Mouse (Mus musculus) stomach, embryonic 16.5 days (tissue): ENCODE measurements around the gene Sept9. TPM values are rescaled to one million over a fixed set of nuclear protein-coding genes. Genes with fewer than 3 reads are reported as not detected.

Experiments used
- ATAC-seq: fragments of 200-750 bp; cut with Nextera tagmentation; 2 replicates; pipeline ENCODE4 v1.8.0; 2017; ENCODE audit warnings: moderate number of reproducible peaks, moderate TSS enrichment; ENCODE audit not compliant: insufficient read depth, low FRiP score
- H3K27ac ChIP-seq: fragments of 300-500 bp; sonication (generic); 2 replicates; pipeline ENCODE4 v1.5.1; 2014; ENCODE audit warnings: low read length
- H3K27me3 ChIP-seq: fragments of 300-500 bp; sonication (generic); 2 replicates; pipeline ENCODE4 v1.6.1; 2014; ENCODE audit warnings: low read length, control low read depth, mixed read lengths; ENCODE audit not compliant: control insufficient read depth, insufficient read depth
- H3K36me3 ChIP-seq: fragments of 300-500 bp; sonication (generic); 2 replicates; pipeline ENCODE4 v1.6.1; 2014; ENCODE audit warnings: low read length; ENCODE audit not compliant: control insufficient read depth, insufficient read depth
- H3K4me1 ChIP-seq: fragments of 300-500 bp; sonication (generic); 2 replicates; pipeline ENCODE4 v1.6.1; 2014; ENCODE audit warnings: low read length, control low read depth, mixed read lengths; ENCODE audit not compliant: control insufficient read depth, insufficient read depth
- H3K4me2 ChIP-seq: fragments of 300-500 bp; sonication (generic); 2 replicates; pipeline ENCODE4 v1.6.1; 2014; ENCODE audit warnings: low read depth, low read length, mixed read lengths
- H3K4me3 ChIP-seq: fragments of 300-500 bp; sonication (generic); replicated peaks from 2 replicates; pipeline ENCODE4 v1.5.1; 2014; ENCODE audit warnings: mild to moderate bottlenecking, low read length
- H3K9ac ChIP-seq: fragments of 300-500 bp; sonication (generic); 2 replicates; pipeline ENCODE4 v1.6.1; 2014; ENCODE audit warnings: low read length
- H3K9me3 ChIP-seq: fragments of 300-500 bp; sonication (generic); replicated peaks from 2 replicates; pipeline ENCODE4 v1.6.1; 2016; ENCODE audit warnings: low read length, control low read depth; ENCODE audit not compliant: control insufficient read depth
- WGBS: fragments of 180-500 bp; shearing (Covaris S2); extraction: QIAGEN DNeasy Blood & Tissue Kit; methylation state at CpG from one replicate; pipeline ENCODE4 v1.1.7; 2014; 5-methylcytosine and 5-hydroxymethylcytosine counted together
- polyA plus RNA-seq: library from polyadenylated mRNA; unstranded; fragments of >200 nt; fragmentation: Nextera tagmentation; extraction: Ambion mirVana; gene quantifications from 2 replicates; pipeline ENCODE4 v1.2.1, GENCODE M21; 2015

Sept9 gene
- polyA plus RNA-seq, 1 experiment from 2014 or later: 105 TPM

- Histone ChIP-seq H3K27me3 (no peaks in the 10 kb centered on the region), H3K9me3 (no peaks in the 10 kb centered on the region), H3K27ac (no peak overlapping the region), H3K4me3 (no peak overlapping the region), H3K36me3 (peaks cover 10% of the 10 kb centered on the region; the same call in 1 of the 2 replicates), H3K9ac (no peak overlapping the region), H3K4me2 (no peak overlapping the region), H3K4me1 (peaks cover 31% of the 10 kb centered on the region)
- peak; percentile 56; the same call in 1 of the 2 replicates for ATAC-seq
- WGBS: 77% methylated on average over 3 of the region's 3 CpGs
Observed at GRCm38 (mm10) chr11:117287792-117288191, 88.3 kb downstream of the Sept9 start.

- 73% methylated on average over 8 of the region's 8 CpGs for WGBS
- H3K9me3 ChIP-seq: no peaks in the 10 kb centered on the region
- H3K27me3 ChIP-seq: no peaks in the 10 kb centered on the region
- no peak overlapping the region for H3K27ac ChIP-seq
- no peak overlapping the region for H3K4me3 ChIP-seq
- no peak for ATAC-seq
- peaks cover 22% of the 10 kb centered on the region for H3K4me1 ChIP-seq
- H3K9ac ChIP-seq: no peak overlapping the region
- no peak overlapping the region for H3K4me2 ChIP-seq
- peaks cover 10% of the 10 kb centered on the region; the same call in 1 of the 2 replicates for H3K36me3 ChIP-seq
Observed at GRCm38 (mm10) chr11:117288765-117289164, 89.3 kb downstream of the Sept9 start.

- no peak overlapping the region for H3K4me3 ChIP-seq
- no peak overlapping the region for H3K27ac ChIP-seq
- no peak for ATAC-seq
- H3K4me1 ChIP-seq: peaks cover 18% of the 10 kb centered on the region
- no peaks in the 10 kb centered on the region for H3K9me3 ChIP-seq
- no peak overlapping the region for H3K9ac ChIP-seq
- H3K36me3 ChIP-seq: peaks cover 10% of the 10 kb centered on the region; the same call in 1 of the 2 replicates
- no peak overlapping the region for H3K4me2 ChIP-seq
- WGBS: 95% methylated on average over 30 of the region's 30 CpGs
- H3K27me3 ChIP-seq: no peaks in the 10 kb centered on the region
Observed at GRCm38 (mm10) chr11:117291271-117292059, 92.0 kb downstream of the Sept9 start.

- WGBS: 74% methylated on average over 11 of the region's 11 CpGs
- ATAC-seq: no peak
Observed at GRCm38 (mm10) chr11:117292446-117292845, 93.0 kb downstream of the Sept9 start.

GRCm38 (mm10) chr11:117295266-117295665 is 95.8 kb downstream of the Sept9 start:
- no peak overlapping the region for H3K4me3 ChIP-seq
- H3K9ac ChIP-seq: no peak overlapping the region; the same call in 1 of the 2 replicates
- 55% methylated on average over 7 of the region's 7 CpGs for WGBS
- H3K4me1 ChIP-seq: peaks cover 15% of the 10 kb centered on the region
- peak overlapping the region; percentile 92 for H3K27ac ChIP-seq
- H3K4me2 ChIP-seq: no peak overlapping the region
- peaks cover 10% of the 10 kb centered on the region; the same call in 1 of the 2 replicates for H3K36me3 ChIP-seq
- no peaks in the 10 kb centered on the region for H3K27me3 ChIP-seq
- no peaks in the 10 kb centered on the region for H3K9me3 ChIP-seq
- peak; percentile 82 for ATAC-seq

More at GRCm38 (mm10) chr11:117292446-117292845, 93.0 kb downstream of the Sept9 start:
- H3K36me3 ChIP-seq: peaks cover 10% of the 10 kb centered on the region; the same call in 1 of the 2 replicates
- H3K27ac ChIP-seq: no peak overlapping the region
- H3K9ac ChIP-seq: no peak overlapping the region
- H3K4me1 ChIP-seq: peaks cover 18% of the 10 kb centered on the region
- H3K4me3 ChIP-seq: no peak overlapping the region
- H3K27me3 ChIP-seq: no peaks in the 10 kb centered on the region
- H3K4me2 ChIP-seq: no peak overlapping the region
- no peaks in the 10 kb centered on the region for H3K9me3 ChIP-seq

- peak overlapping the region; percentile 22; the same call in 1 of the 2 replicates for H3K4me2 ChIP-seq
- peaks cover 15% of the 10 kb centered on the region for H3K4me1 ChIP-seq
- peak; percentile 12; the same call in 1 of the 2 replicates for ATAC-seq
- no peak overlapping the region for H3K4me3 ChIP-seq
- H3K27ac ChIP-seq: peak overlapping the region; percentile 92
- H3K36me3 ChIP-seq: 0 out of 2 replicates have a peak, but pooled peaks cover 5% of the 10 kb centered on the region
- H3K9ac ChIP-seq: peak overlapping the region; percentile 64
- WGBS: 54% methylated on average over 4 of the region's 4 CpGs
- no peaks in the 10 kb centered on the region for H3K9me3 ChIP-seq
- no peaks in the 10 kb centered on the region for H3K27me3 ChIP-seq
Observed at GRCm38 (mm10) chr11:117296116-117296499, 96.6 kb downstream of the Sept9 start.

- H3K27me3 ChIP-seq: no peaks in the 10 kb centered on the region
- no peak overlapping the region for H3K4me3 ChIP-seq
- peak overlapping the region; percentile 64; the same call in 1 of the 2 replicates for H3K9ac ChIP-seq
- peak; percentile 71 for ATAC-seq
- H3K36me3 ChIP-seq: 0 out of 2 replicates have a peak, but pooled peaks cover under 1% of the 10 kb centered on the region
- peak overlapping the region; percentile 92 for H3K27ac ChIP-seq
- 65% methylated on average over 14 of the region's 14 CpGs for WGBS
- peaks cover 15% of the 10 kb centered on the region for H3K4me1 ChIP-seq
- peak overlapping the region; percentile 22; the same call in 1 of the 2 replicates for H3K4me2 ChIP-seq
- H3K9me3 ChIP-seq: no peaks in the 10 kb centered on the region
Observed at GRCm38 (mm10) chr11:117296500-117297189, 97.2 kb downstream of the Sept9 start.

GRCm38 (mm10) chr11:117297190-117297829 is 97.8 kb downstream of the Sept9 start:
- no peak overlapping the region for H3K4me3 ChIP-seq
- ATAC-seq: no peak
- no peak overlapping the region for H3K9ac ChIP-seq
- peaks cover 18% of the 10 kb centered on the region for H3K4me1 ChIP-seq
- no peaks in the 10 kb centered on the region for H3K9me3 ChIP-seq
- no peak overlapping the region for H3K4me2 ChIP-seq
- no peaks in the 10 kb centered on the region for H3K27me3 ChIP-seq
- no peaks in the 10 kb centered on the region for H3K36me3 ChIP-seq
- peak overlapping the region; percentile 92 for H3K27ac ChIP-seq
- 90% methylated on average over 3 of the region's 3 CpGs for WGBS
